Mouse (Mus musculus): ENCODE data around the gene Slc25a28. TPM values are rescaled to one million over a fixed set of nuclear protein-coding genes. Genes with fewer than 3 reads are reported as not detected.
A peak's percentile ranks its signal among the peaks of the same experiment; 100 is the strongest.

Gene Slc25a28
- total RNA-seq, 1 experiment from 2014 or later: 89.6 TPM

DNA sequence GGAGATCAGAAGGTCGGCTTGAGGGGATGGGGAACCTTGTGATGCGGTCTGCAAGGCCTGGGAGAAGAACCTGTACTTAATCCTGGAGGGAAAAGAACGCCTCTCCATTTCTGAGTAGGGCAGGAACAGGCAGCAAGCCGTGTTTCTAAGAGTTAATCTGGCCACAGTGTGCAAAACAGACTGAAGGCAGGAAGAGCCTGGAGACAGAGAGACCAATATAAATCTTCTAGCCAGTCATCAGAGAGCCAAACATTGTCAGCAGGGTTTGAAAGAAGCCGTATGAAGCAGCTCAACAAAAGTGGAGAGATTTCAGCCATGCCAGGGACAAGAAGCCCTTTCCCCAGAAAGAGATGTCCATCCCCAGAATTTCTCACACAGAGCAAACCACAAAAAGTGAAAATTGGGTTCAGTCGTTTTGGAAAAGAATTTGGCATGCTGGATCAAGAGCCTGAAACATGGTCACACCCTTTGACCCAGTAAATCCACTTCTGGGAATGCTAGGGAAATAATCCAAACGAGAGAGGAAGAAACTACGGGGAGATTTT, 23.4 kb downstream of the Slc25a28 start:
- no peak for ATAC-seq (ENCODE audit: extremely low read depth, insufficient number of reproducible peaks, low FRiP score, poor library complexity, severe bottlenecking)

GRCm38 (mm10) chr19:43648343-43648742, 26.3 kb downstream of the Slc25a28 start:
- ATAC-seq (ENCODE audit: extremely low read depth, insufficient number of reproducible peaks, low FRiP score, poor library complexity, severe bottlenecking): peak; percentile 58

GRCm38 (mm10) chr19:43647261-43647660, 27.4 kb downstream of the Slc25a28 start:
- ATAC-seq (ENCODE audit: extremely low read depth, insufficient number of reproducible peaks, low FRiP score, poor library complexity, severe bottlenecking): peak; percentile 31; the same call in 1 of the 2 replicates

DNA sequence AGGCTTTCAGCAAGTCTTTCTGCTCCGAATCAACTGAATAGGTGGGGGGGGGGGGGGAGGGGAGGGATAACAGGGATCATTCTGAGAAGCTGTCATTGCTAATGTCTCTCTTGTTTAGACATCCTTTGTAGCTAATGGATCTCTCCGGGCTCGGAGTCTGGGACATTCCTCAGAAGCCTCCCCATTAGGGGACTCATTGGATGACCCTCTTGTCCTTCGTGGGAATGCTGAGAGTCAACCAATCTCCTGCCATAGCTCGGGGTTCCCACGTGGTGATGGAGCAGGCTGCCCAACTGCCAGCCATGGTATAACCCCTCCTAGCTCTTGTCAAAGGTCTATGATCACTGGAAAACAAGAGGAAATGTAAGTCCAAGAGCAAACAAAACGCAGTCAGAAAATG, 27.8 kb downstream of the Slc25a28 start:
- ATAC-seq (ENCODE audit: extremely low read depth, insufficient number of reproducible peaks, low FRiP score, poor library complexity, severe bottlenecking): no peak

DNA sequence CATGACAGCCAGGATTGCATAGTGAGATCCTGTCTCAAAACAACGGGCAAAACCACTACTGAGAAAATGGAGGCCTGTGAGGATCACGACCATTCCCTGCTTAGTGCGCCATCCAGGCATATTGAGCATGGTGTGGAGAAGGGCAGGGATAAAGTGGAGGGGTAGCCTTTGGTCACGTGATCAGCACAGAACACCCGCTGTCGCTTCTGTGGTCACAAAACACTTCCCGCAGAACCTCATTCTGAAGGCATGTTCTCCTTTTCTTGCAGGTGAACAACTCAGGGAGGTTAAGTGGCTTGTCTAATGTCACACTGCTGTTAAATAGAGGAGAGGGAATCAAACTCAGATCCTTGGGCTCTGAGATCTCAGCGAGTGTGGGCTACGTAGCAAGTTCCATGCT, 29.2 kb downstream of the Slc25a28 start:
- no peak for ATAC-seq (ENCODE audit: extremely low read depth, insufficient number of reproducible peaks, low FRiP score, poor library complexity, severe bottlenecking)

- no peak for ATAC-seq (ENCODE audit: extremely low read depth, insufficient number of reproducible peaks, low FRiP score, poor library complexity, severe bottlenecking)
Measured at GRCm38 (mm10) chr19:43642843-43643242, 31.8 kb downstream of the Slc25a28 start.

DNA sequence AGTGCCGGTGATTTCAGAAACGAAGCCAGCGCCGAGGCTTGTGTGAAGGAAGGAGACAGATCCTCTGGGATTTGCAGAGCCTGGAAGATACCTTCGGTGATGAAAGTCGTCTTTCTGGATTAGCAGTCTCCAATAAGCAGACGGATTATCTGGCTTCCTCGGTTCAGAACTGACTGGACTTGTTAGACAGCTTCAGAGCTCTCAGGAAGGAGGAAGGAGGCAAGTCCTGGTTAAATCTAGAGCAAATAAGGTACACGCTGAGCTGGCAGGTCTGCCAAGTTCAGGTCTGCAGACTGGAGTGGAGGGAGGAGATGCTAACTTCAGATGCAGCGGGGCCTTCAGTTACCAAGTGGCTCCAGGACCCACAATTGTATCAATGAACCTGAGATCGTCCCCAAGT, 32.8 kb downstream of the Slc25a28 start:
- ATAC-seq (ENCODE audit: extremely low read depth, insufficient number of reproducible peaks, low FRiP score, poor library complexity, severe bottlenecking): no peak

DNA sequence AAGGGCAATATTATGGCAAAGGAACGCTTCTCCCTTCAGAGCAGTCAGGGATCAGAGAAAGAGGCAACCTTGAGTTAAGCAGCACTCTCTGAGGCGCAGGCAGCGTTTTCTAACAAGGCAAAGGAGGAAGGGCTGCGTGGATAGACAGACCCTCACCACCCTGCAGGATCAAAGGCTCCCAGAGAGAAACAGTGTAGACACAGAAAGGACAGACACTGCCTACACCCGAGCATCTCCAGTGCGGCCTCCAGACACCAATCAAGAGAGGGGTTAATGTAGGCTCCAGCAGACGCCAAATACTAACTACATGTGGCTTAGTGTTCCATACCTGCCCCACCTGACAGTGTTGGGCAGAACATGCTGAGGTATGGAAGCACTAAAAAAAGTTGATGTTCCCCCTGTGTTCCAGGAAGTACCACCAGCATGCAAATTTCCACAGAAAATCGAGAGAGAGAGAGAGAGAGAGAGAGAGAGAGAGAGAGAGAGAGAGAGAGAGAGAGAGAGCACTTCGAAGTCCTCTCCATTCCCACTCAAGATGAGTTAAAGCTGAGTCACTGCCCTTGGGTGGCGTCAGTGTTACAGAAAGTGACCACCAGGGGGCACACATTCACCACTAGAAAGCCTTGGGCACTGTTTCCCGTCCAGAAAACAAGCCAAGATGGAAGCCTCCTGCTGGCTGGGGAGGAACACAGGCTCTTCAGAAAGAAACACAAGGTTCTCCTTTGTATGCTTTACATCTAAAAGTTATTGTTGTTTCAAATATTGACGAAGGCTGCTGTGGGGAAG, 44.0 kb downstream of the Slc25a28 start:
- ATAC-seq (ENCODE audit: extremely low read depth, insufficient number of reproducible peaks, low FRiP score, poor library complexity, severe bottlenecking): peak; percentile 98

- no peak for ATAC-seq (ENCODE audit: extremely low read depth, insufficient number of reproducible peaks, low FRiP score, poor library complexity, severe bottlenecking)
Measured at GRCm38 (mm10) chr19:43629088-43629487, 45.6 kb downstream of the Slc25a28 start.

DNA sequence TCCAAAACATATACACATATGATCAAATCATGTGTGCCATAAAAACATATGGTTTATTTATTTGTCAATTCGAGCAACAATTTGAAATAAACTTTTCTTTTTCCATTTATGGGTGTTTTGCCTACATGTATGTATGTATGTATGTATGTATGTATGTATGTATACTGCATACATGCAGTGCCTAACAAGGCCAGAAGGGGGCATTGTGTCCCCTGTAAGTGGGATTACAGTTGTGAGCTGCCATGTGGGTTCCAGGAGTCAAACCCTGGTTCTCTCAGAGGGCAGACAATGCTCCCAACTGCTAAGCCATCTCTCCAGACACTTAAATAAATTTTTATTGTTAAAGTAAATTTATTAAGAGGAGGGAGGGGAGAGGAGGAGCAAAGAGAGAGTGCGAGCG, 47.3 kb downstream of the Slc25a28 start:
- no peak for ATAC-seq (ENCODE audit: extremely low read depth, insufficient number of reproducible peaks, low FRiP score, poor library complexity, severe bottlenecking)

DNA sequence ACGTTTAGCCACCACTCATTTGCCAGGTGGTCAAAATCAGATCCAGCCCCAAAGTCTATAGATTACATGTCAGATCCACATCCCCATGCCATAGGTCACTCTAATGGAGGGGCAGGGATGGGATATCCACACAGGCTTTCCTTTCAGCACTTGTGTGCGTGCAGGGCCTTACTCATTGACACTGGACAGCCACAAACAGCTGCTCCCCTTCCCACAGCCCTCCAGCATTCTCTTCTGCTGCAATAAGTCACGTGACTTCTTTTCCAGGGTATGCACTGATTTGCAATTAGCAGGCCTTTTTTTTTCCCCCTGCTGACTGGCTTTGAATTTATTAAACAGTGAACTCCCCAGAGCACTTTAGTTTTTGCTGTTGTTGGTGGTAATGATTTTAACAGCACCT, 48.5 kb downstream of the Slc25a28 start:
- ATAC-seq (ENCODE audit: extremely low read depth, insufficient number of reproducible peaks, low FRiP score, poor library complexity, severe bottlenecking): no peak

- ATAC-seq (ENCODE audit: extremely low read depth, insufficient number of reproducible peaks, low FRiP score, poor library complexity, severe bottlenecking): peak; percentile 74
Measured at GRCm38 (mm10) chr19:43623913-43624312, 50.8 kb downstream of the Slc25a28 start.

DNA sequence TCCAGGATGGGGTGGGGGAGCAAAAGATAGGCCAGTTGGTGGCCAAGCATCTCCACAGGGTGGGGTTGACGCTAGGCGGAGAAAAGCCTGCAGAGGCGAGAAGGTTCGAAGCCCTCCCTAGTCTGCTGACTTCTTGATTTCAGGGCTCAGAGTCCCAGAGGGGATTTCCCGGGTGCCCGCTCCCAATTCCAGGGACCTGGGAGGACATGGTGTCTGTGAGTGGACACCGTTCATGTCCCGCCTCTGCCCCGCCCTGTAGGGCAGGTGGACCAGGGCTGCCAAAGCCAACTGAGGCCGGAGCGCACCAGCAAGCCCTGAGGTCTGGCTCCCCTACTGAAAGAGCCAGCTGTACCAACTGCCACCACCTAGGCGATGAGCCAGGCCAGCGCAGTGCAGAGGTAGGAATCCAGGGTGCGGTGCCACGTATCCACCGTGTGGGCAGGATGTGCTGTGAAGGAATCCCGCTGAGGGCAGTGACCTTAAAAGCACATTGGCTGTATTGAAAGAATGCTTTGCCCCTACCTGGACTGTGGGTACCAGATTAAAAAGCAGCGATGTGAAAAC, 54.7 kb downstream of the Slc25a28 start:
- no peak for ATAC-seq (ENCODE audit: extremely low read depth, insufficient number of reproducible peaks, low FRiP score, poor library complexity, severe bottlenecking)

DNA sequence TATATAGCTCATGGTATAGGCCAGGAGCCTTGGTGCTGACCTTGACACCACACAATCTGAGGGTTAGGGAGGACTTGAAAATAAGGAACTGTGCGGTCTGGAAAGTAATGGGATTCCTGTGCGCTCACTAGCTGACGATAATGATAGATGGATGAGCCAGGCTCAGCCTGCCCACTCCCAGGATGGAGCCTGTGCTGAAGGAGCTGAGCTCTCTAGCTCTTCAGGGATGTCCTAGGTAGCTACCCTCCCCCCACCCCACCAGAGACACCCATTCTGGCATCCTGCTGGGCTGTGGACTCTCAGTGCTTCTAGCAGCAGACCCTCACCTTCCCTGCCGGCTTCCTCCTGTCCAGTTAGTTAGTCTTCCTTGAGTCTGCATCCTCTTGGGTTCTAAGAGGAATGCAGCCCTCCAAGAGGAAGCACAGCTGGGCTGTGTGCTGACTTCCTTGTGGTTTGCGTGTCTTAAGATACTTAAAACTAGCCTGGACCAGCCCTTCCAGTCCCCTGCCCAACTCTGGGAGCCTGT, 56.1 kb downstream of the Slc25a28 start:
- no peak for ATAC-seq (ENCODE audit: extremely low read depth, insufficient number of reproducible peaks, low FRiP score, poor library complexity, severe bottlenecking)

- ATAC-seq (ENCODE audit: extremely low read depth, insufficient number of reproducible peaks, low FRiP score, poor library complexity, severe bottlenecking): no peak
Measured at GRCm38 (mm10) chr19:43617761-43618349, 56.8 kb downstream of the Slc25a28 start.

- ATAC-seq (ENCODE audit: extremely low read depth, insufficient number of reproducible peaks, low FRiP score, poor library complexity, severe bottlenecking): no peak
Measured at GRCm38 (mm10) chr19:43616889-43617288, 57.8 kb downstream of the Slc25a28 start.

DNA sequence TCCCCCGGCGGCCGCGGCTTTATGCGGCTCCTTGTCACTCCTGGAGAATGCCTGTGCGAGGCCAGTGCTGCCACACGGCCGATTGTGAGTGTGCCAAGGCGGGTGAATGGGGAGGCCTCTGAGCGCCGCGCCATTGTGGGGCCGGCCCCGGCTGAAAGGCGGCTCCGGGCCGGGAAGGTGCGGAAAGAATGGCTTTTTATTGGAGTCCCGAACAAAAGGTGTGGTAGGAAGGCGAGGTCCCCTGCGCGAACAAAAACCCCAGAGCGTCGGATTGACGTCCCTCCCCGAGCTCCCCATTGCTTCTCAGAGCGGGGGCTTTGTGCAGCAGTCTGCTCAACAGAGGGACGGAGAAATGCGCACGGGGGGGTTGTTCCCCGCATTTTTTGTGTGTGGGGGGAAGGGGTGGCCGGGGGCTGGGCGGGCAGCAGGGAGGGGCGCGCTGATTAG, 58.2 kb downstream of the Slc25a28 start:
- no peak for ATAC-seq (ENCODE audit: extremely low read depth, insufficient number of reproducible peaks, low FRiP score, poor library complexity, severe bottlenecking)

- ATAC-seq (ENCODE audit: extremely low read depth, insufficient number of reproducible peaks, low FRiP score, poor library complexity, severe bottlenecking): no peak
Measured at GRCm38 (mm10) chr19:43615571-43616414, 58.9 kb downstream of the Slc25a28 start.

- ATAC-seq (ENCODE audit: extremely low read depth, insufficient number of reproducible peaks, low FRiP score, poor library complexity, severe bottlenecking): no peak
Measured at GRCm38 (mm10) chr19:43615074-43615445, 59.6 kb downstream of the Slc25a28 start.

All from neutrophil, adult 5-6 weeks (primary cell).